Mouse (Mus musculus) mammary gland, adult 2 months (tissue): ENCODE measurements around the gene Gulp1. TPM values are rescaled to one million over a fixed set of nuclear protein-coding genes. Genes with fewer than 3 reads are reported as not detected.

Source experiments
- polyA plus RNA-seq: library from polyadenylated mRNA; depleted of rRNA; stranded (reverse); fragments of >200 nt; gene quantifications from 2 replicates; pipeline ENCODE4 v1.2.3, GENCODE M21; 2012; ENCODE audit warnings: low replicate concordance; rRNA removed

Gulp1 gene
- 6.5 and 8.5 TPM in 2 replicates for polyA plus RNA-seq

GRCm38 (mm10) chr1:44551461-44552370, at the start of gene Gulp1:
TSS of gene Gulp1 (plus strand) at chr1:44551511.

